Mouse (Mus musculus) adrenal gland, adult (tissue): ENCODE data around the gene Cap2.

Experiments used
- DNase-seq, 2 experiments: peaks; one replicate each; pipeline ENCODE4 v3.0.0; 2022 to 2023; ENCODE audit warnings: low spot score in 1 of 2; ENCODE audit not compliant: inconsistent age in 2 of 2

Gene Cap2

GRCm38 (mm10) chr13:46627841-46628240 is 126.2 kb downstream of the Cap2 start:
- DNase-seq = no peak

- no peak for DNase-seq
Observed at GRCm38 (mm10) chr13:46629391-46629790, 127.7 kb downstream of the Cap2 start.

- no peak for DNase-seq
Observed at GRCm38 (mm10) chr13:46632796-46633195, 131.1 kb downstream of the Cap2 start.

GRCm38 (mm10) chr13:46633320-46634132 is 131.9 kb downstream of the Cap2 start:
- DNase-seq = no peak

- DNase-seq = no peak
Observed at GRCm38 (mm10) chr13:46634133-46634488, 132.5 kb downstream of the Cap2 start.

GRCm38 (mm10) chr13:46640608-46641468 is 139.2 kb downstream of the Cap2 start:
- no peak for DNase-seq

- no peak for DNase-seq
Observed at GRCm38 (mm10) chr13:46642318-46642717, 140.7 kb downstream of the Cap2 start.

GRCm38 (mm10) chr13:46644175-46644574 is 142.5 kb downstream of the Cap2 start:
- DNase-seq = no peak

GRCm38 (mm10) chr13:46645476-46645875 is 143.8 kb downstream of the Cap2 start:
- no peak for DNase-seq

GRCm38 (mm10) chr13:46651853-46652252 is 150.2 kb downstream of the Cap2 start:
- DNase-seq = no peak

- DNase-seq = no peak
Observed at GRCm38 (mm10) chr13:46652671-46653070, 151.0 kb downstream of the Cap2 start.

GRCm38 (mm10) chr13:46653671-46654070 is 152.0 kb downstream of the Cap2 start:
- DNase-seq = no peak

GRCm38 (mm10) chr13:46654566-46654965 is 152.9 kb downstream of the Cap2 start:
- DNase-seq = no peak

GRCm38 (mm10) chr13:46659211-46659610 is 157.6 kb downstream of the Cap2 start:
- DNase-seq = no peak

GRCm38 (mm10) chr13:46663461-46663964 is 161.9 kb downstream of the Cap2 start:
- peak; percentile 8 to 64 for DNase-seq

GRCm38 (mm10) chr13:46669048-46669619 is 167.5 kb downstream of the Cap2 start, which contains the start of gene Fam8a1:
Gene Fam8a1 (plus strand): TSS chr13:46669522.
- peak; percentile 91 to 97 for DNase-seq

- peak in 1 of 2 experiments; percentile 62 for DNase-seq
Observed at GRCm38 (mm10) chr13:46669620-46670271, 168.1 kb downstream of the Cap2 start.

- DNase-seq = no peak
Observed at GRCm38 (mm10) chr13:46670514-46670913, 168.9 kb downstream of the Cap2 start.

- DNase-seq = peak; percentile 61 to 71
Observed at GRCm38 (mm10) chr13:46674601-46675000, 173.0 kb downstream of the Cap2 start.

GRCm38 (mm10) chr13:46677721-46678120 is 176.1 kb downstream of the Cap2 start:
- DNase-seq = no peak

GRCm38 (mm10) chr13:46682921-46683320 is 181.3 kb downstream of the Cap2 start:
- DNase-seq = no peak
